Comparison of ENCODE assay signal across 20 mouse cellular contexts in genomic region chr4:134821061-134821460, GRCm38 (mm10). TPM values are rescaled to one million over a fixed set of nuclear protein-coding genes. Genes with fewer than 3 reads are reported as not detected.
"Had no signal": no experiment of that assay in that cellular context is flagged by ENCODE, and none has a peak within 500 bp of the region (broad histone marks: within the 10 kb centered on the region; RNA-seq: fewer than 3 reads in every experiment).

No protein-coding gene starts in this region.

- H3K4me2 ChIP-seq: liver, embryonic 12.5 days; midbrain, embryonic 11.5 days; midbrain, embryonic 15.5 days; neural tube, embryonic 12.5 days had no signal

- DNase-seq: kidney, adult 11 months; kidney, postnatal 10 days; left cerebral cortex, postnatal 4 days; lung, postnatal 4 days; right cerebral cortex, postnatal 4 days; spleen, adult 18-20 months; thymus, postnatal 4 days had no signal

- H3K4me3 ChIP-seq: liver, embryonic 12.5 days; megakaryocyte, embryonic 14.5 days; midbrain, embryonic 15.5 days; neural tube, embryonic 12.5 days had no signal

- H3K9me3 ChIP-seq: liver, embryonic 12.5 days; megakaryocyte, embryonic 14.5 days; midbrain, embryonic 15.5 days; neural tube, embryonic 12.5 days had no signal

- ATAC-seq: hindbrain, postnatal 0 days; liver, embryonic 12.5 days; midbrain, embryonic 15.5 days had no signal

- H3K27me3 ChIP-seq: liver, embryonic 12.5 days; megakaryocyte, embryonic 14.5 days; midbrain, embryonic 15.5 days; neural tube, embryonic 12.5 days had no signal

- H3K9ac ChIP-seq: liver, embryonic 12.5 days; midbrain, embryonic 15.5 days; neural tube, embryonic 12.5 days had no signal

- H3K27ac ChIP-seq: hindbrain, postnatal 0 days; liver, embryonic 12.5 days; midbrain, embryonic 15.5 days; neural tube, embryonic 12.5 days had no signal

- H3K4me1 ChIP-seq: neural tube, embryonic 12.5 days had no signal

RNA-seq across cellular contexts. Expression of gene Rhd, which starts 43.3 kb away (rescaled TPM):
- total RNA-seq: layer of hippocampus, adult 8-10 months; layer of hippocampus, postnatal 14 days; left cerebral cortex, adult 18-20 months; left cerebral cortex, postnatal 10 days; left cerebral cortex, postnatal 4 days; monocyte, adult 5-6 weeks; neutrophil, adult 5-6 weeks had no signal
- polyA plus RNA-seq: large intestine, adult 2 months had no signal
